Mouse (Mus musculus): ENCODE data around the gene 9130008F23Rik. TPM values are rescaled to one million over a fixed set of nuclear protein-coding genes. Genes with fewer than 3 reads are reported as not detected.
A peak's percentile ranks its signal among the peaks of the same experiment; 100 is the strongest.

9130008F23Rik gene
- total RNA-seq (2014; fragmentation: Nextera tagmentation) = not detected in 2 replicates
- total RNA-seq (2017) = 0.12 and 0.71 TPM in 2 replicates
- polyA plus RNA-seq (2012) = 0.11 and 0.29 TPM in 2 replicates

GRCm38 (mm10) chr17:40879924-40880691, at the start of gene 9130008F23Rik:
Gene 9130008F23Rik, minus strand, starts transcription at chr17:40880559.
- no peaks in the 10 kb centered on the region for H3K9me3 ChIP-seq (replicated peaks)
- peaks cover 34% of the 10 kb centered on the region for H3K4me1 ChIP-seq (ENCODE audit: insufficient read depth, low read depth, low read length)
- TF ChIP-seq POLR2AphosphoS5 (IDR thresholded peaks at IDR 0.05; ENCODE audit: insufficient replicate concordance, low read depth, low read length) (no peak), GATA1 (IDR thresholded peaks at IDR 0.05; ENCODE audit: borderline replicate concordance, low read length) (no peak), TAL1 (conservative IDR thresholded peaks at IDR 0.05; ENCODE audit: low read depth, low read length) (no peak), GATA2 (IDR thresholded peaks at IDR 0.05; ENCODE audit: borderline replicate concordance, low read depth, low read length) (no peak), CTCF (IDR thresholded peaks at IDR 0.05; ENCODE audit: low read depth, low read length) (no peak)
- peak within 1 kb of the TSS; percentile 71 for H3K4me3 ChIP-seq (ENCODE audit: low read depth, low read length)
- ATAC-seq (ENCODE audit: extremely low read depth, insufficient number of reproducible peaks, low FRiP score, poor library complexity, severe bottlenecking) (0 out of 2 replicates have a peak, but pooled peaks have one; percentile 30), DNase-seq (ENCODE audit: low spot score) (no peak)
- H3K27me3 ChIP-seq (ENCODE audit: insufficient read depth, low read length) = peaks cover 12% of the 10 kb centered on the region
- H3K36me3 ChIP-seq (replicated peaks) = no peaks in the 10 kb centered on the region

- no peak for TF ChIP-seq GATA2 (IDR thresholded peaks at IDR 0.05; ENCODE audit: borderline replicate concordance, low read depth, low read length)
- TF ChIP-seq GATA1 (IDR thresholded peaks at IDR 0.05; ENCODE audit: borderline replicate concordance, low read length) = no peak
- TF ChIP-seq CTCF (IDR thresholded peaks at IDR 0.05; ENCODE audit: low read depth, low read length) = no peak
- no peak for TF ChIP-seq TAL1 (conservative IDR thresholded peaks at IDR 0.05; ENCODE audit: low read depth, low read length)
- no peak for TF ChIP-seq POLR2AphosphoS5 (IDR thresholded peaks at IDR 0.05; ENCODE audit: insufficient replicate concordance, low read depth, low read length)
Measured at GRCm38 (mm10) chr17:40915499-40915898, 35.1 kb upstream of the 9130008F23Rik start.

DNA sequence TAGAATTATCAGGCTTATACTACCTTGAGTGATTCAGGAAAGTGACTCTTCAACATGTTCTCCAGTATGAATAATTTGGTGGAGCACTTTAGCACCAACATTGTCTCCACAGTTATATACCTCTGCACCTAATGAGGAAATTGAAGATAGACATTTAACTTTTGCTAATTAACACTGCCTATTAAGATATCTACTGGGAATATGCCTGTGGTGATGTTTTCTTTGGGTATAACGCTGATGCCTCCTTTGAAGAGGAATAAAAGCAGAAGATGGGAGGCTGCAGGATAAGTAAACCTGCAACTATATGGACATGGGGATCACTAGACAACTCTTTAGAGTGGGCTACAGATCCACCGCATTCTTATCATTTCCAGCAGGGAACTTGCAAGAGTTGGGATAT, 33.9 kb upstream of the 9130008F23Rik start, which contains the start of gene Glyatl3:
TSS of gene Glyatl3 (minus strand) at position 101 of the 400 bp plus-strand sequence.
- no peak for DNase-seq (ENCODE audit: low spot score)
- no peak for ATAC-seq (ENCODE audit: extremely low read depth, insufficient number of reproducible peaks, low FRiP score, poor library complexity, severe bottlenecking)
- H3K4me1 ChIP-seq (ENCODE audit: insufficient read depth, low read depth, low read length) = no peaks in the 10 kb centered on the region

More at GRCm38 (mm10) chr17:40915499-40915898, 35.1 kb upstream of the 9130008F23Rik start:
- Histone ChIP-seq H3K27me3 (ENCODE audit: insufficient read depth, low read length) (no peaks in the 10 kb centered on the region), H3K4me3 (ENCODE audit: low read depth, low read length) (no peak overlapping the region), H3K9me3 (replicated peaks) (no peaks in the 10 kb centered on the region), H3K36me3 (replicated peaks) (no peaks in the 10 kb centered on the region), H3K4me1 (ENCODE audit: insufficient read depth, low read depth, low read length) (no peaks in the 10 kb centered on the region)
- ATAC-seq (ENCODE audit: extremely low read depth, insufficient number of reproducible peaks, low FRiP score, poor library complexity, severe bottlenecking) = no peak
- no peak for DNase-seq (ENCODE audit: low spot score)

DNA sequence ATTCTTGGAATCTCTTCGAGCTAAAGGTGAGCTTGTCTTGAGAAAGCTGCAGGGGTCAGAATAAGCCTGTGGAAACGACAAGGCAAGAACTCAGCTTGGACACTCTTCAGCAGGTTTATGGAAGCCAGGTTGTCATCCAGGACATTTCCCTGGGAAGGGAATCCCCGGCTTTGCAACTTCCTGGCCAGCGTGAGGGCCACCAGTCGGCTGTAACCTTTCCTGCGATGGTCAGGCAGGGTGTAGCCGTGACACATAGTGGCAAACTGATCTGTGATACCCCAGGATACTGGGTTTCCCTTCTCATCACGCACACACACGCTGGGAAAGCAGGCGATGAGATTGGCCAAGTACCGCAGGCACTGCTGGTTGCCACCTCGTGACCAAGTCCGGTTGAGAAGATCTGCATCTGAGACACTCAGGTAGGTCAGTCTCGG, 24.4 kb upstream of the 9130008F23Rik start:
- ATAC-seq (ENCODE audit: extremely low read depth, insufficient number of reproducible peaks, low FRiP score, poor library complexity, severe bottlenecking) = no peak

More for the DNA sequence above, 33.9 kb upstream of the 9130008F23Rik start, which contains the start of gene Glyatl3:
- Histone ChIP-seq H3K36me3 (replicated peaks) (no peaks in the 10 kb centered on the region), H3K4me3 (ENCODE audit: low read depth, low read length) (no peak within 1 kb of the TSS), H3K27me3 (ENCODE audit: insufficient read depth, low read length) (no peaks in the 10 kb centered on the region), H3K9me3 (replicated peaks) (no peaks in the 10 kb centered on the region)
- TF ChIP-seq GATA1 (IDR thresholded peaks at IDR 0.05; ENCODE audit: borderline replicate concordance, low read length) (no peak), CTCF (IDR thresholded peaks at IDR 0.05; ENCODE audit: low read depth, low read length) (no peak), TAL1 (conservative IDR thresholded peaks at IDR 0.05; ENCODE audit: low read depth, low read length) (no peak), POLR2AphosphoS5 (IDR thresholded peaks at IDR 0.05; ENCODE audit: insufficient replicate concordance, low read depth, low read length) (no peak), GATA2 (IDR thresholded peaks at IDR 0.05; ENCODE audit: borderline replicate concordance, low read depth, low read length) (no peak)

GRCm38 (mm10) chr17:40904056-40904597, 23.8 kb upstream of the 9130008F23Rik start:
- peaks cover 7% of the 10 kb centered on the region for H3K27me3 ChIP-seq (ENCODE audit: insufficient read depth, low read length)
- no peak overlapping the region for H3K4me3 ChIP-seq (ENCODE audit: low read depth, low read length)
- TF ChIP-seq GATA1 (IDR thresholded peaks at IDR 0.05; ENCODE audit: borderline replicate concordance, low read length) (no peak), CTCF (IDR thresholded peaks at IDR 0.05; ENCODE audit: low read depth, low read length) (no peak), GATA2 (IDR thresholded peaks at IDR 0.05; ENCODE audit: borderline replicate concordance, low read depth, low read length) (no peak)
- H3K4me1 ChIP-seq (ENCODE audit: insufficient read depth, low read depth, low read length) = peaks cover 3% of the 10 kb centered on the region
- no peak for ATAC-seq (ENCODE audit: extremely low read depth, insufficient number of reproducible peaks, low FRiP score, poor library complexity, severe bottlenecking)
- no peaks in the 10 kb centered on the region for H3K9me3 ChIP-seq (replicated peaks)
- no peaks in the 10 kb centered on the region for H3K36me3 ChIP-seq (replicated peaks)
- no peak for DNase-seq (ENCODE audit: low spot score)

More for the DNA sequence above, 24.4 kb upstream of the 9130008F23Rik start:
- no peak for TF ChIP-seq GATA2 (IDR thresholded peaks at IDR 0.05; ENCODE audit: borderline replicate concordance, low read depth, low read length)
- no peak for TF ChIP-seq CTCF (IDR thresholded peaks at IDR 0.05; ENCODE audit: low read depth, low read length)
- TF ChIP-seq TAL1 (conservative IDR thresholded peaks at IDR 0.05; ENCODE audit: low read depth, low read length) = no peak
- TF ChIP-seq POLR2AphosphoS5 (IDR thresholded peaks at IDR 0.05; ENCODE audit: insufficient replicate concordance, low read depth, low read length) = no peak
- TF ChIP-seq GATA1 (IDR thresholded peaks at IDR 0.05; ENCODE audit: borderline replicate concordance, low read length) = no peak
- DNase-seq (ENCODE audit: low spot score) = no peak
- Histone ChIP-seq H3K27me3 (ENCODE audit: insufficient read depth, low read length) (peaks cover 6% of the 10 kb centered on the region), H3K4me1 (ENCODE audit: insufficient read depth, low read depth, low read length) (peaks cover 3% of the 10 kb centered on the region), H3K4me3 (ENCODE audit: low read depth, low read length) (no peak overlapping the region), H3K9me3 (replicated peaks) (no peaks in the 10 kb centered on the region), H3K36me3 (replicated peaks) (no peaks in the 10 kb centered on the region)

GRCm38 (mm10) chr17:40903345-40903744, 23.0 kb upstream of the 9130008F23Rik start:
- Histone ChIP-seq H3K9me3 (replicated peaks) (no peaks in the 10 kb centered on the region), H3K27me3 (ENCODE audit: insufficient read depth, low read length) (peaks cover 7% of the 10 kb centered on the region), H3K36me3 (replicated peaks) (no peaks in the 10 kb centered on the region), H3K4me3 (ENCODE audit: low read depth, low read length) (no peak overlapping the region), H3K4me1 (ENCODE audit: insufficient read depth, low read depth, low read length) (peaks cover 3% of the 10 kb centered on the region)
- DNase-seq (ENCODE audit: low spot score) = no peak
- TF ChIP-seq POLR2AphosphoS5 (IDR thresholded peaks at IDR 0.05; ENCODE audit: insufficient replicate concordance, low read depth, low read length) = no peak
- TF ChIP-seq GATA1 (IDR thresholded peaks at IDR 0.05; ENCODE audit: borderline replicate concordance, low read length) = no peak
- TF ChIP-seq TAL1 (conservative IDR thresholded peaks at IDR 0.05; ENCODE audit: low read depth, low read length) = no peak
- ATAC-seq (ENCODE audit: extremely low read depth, insufficient number of reproducible peaks, low FRiP score, poor library complexity, severe bottlenecking) = no peak

Measured in G1E (cell line).